Mouse (Mus musculus) inflammation-experienced regulatory T-cells (primary cell): ENCODE measurements around the gene Tppp3. TPM values are rescaled to one million over a fixed set of nuclear protein-coding genes. Genes with fewer than 3 reads are reported as not detected.

Experiments
- polyA plus RNA-seq, 2 experiments: library from polyadenylated mRNA; unstranded; fragments of 100-300 nt; shearing (Covaris generic); gene quantifications; one replicate each; pipeline ENCODE4 v1.2.1; 2017

Gene Tppp3
- polyA plus RNA-seq: under 1 TPM in 1 of 2 experiments, not detected in 1; 0.64 TPM

GRCm38 (mm10) chr8:105471314-105472015 lies at the start of gene Tppp3:
Gene Tppp3 (minus strand): TSS chr8:105471526.

GRCm38 (mm10) chr8:105518436-105519313 lies 47.3 kb upstream of the Tppp3 start, which contains the start of gene Hsd11b2:
Gene Hsd11b2 (plus strand): TSS chr8:105518755.

GRCm38 (mm10) chr8:105496439-105497180 lies 25.3 kb upstream of the Tppp3 start, which contains the start of gene Zdhhc1:
Gene Zdhhc1 (minus strand): TSS chr8:105496902.

Other genes starting within 250 kb of the Tppp3 start
- gene D230025D16Rik, start 246.4 kb downstream of the Tppp3 start, polyA plus RNA-seq: 10 to 100 TPM; 26.1 to 30.7 TPM
- 1 to 10 TPM; 1.7 to 2.5 TPM for gene B3gnt9, start 216.4 kb downstream of the Tppp3 start, polyA plus RNA-seq
- 10 to 100 TPM; 66.5 to 74.3 TPM for gene Tradd, start 206.9 kb downstream of the Tppp3 start, polyA plus RNA-seq
- 10 to 100 TPM; 23.3 to 29.8 TPM for gene Fbxl8, start 206.9 kb downstream of the Tppp3 start, polyA plus RNA-seq
- 1 to 10 TPM in 1 of 2 experiments, under 1 TPM in 1; 0.88 to 1.1 TPM for gene Hsf4, start 201.7 kb downstream of the Tppp3 start, polyA plus RNA-seq
- 1 to 10 TPM in 1 of 2 experiments, not detected in 1; 1.6 TPM for gene Nol3, start 195.4 kb downstream of the Tppp3 start, polyA plus RNA-seq
- 1 to 10 TPM; 1.9 to 4.2 TPM for gene 4931428F04Rik, start 181.7 kb downstream of the Tppp3 start, polyA plus RNA-seq
- 1 to 10 TPM; 2.0 to 2.1 TPM for gene Exoc3l, start 175.4 kb downstream of the Tppp3 start, polyA plus RNA-seq
- 100 to 1,000 TPM; 150 to 169 TPM for gene E2f4, start 173.9 kb downstream of the Tppp3 start, polyA plus RNA-seq
- 10 to 100 TPM in 1 of 2 experiments, 1 to 10 TPM in 1; 7.2 to 14.4 TPM for gene Elmo3, start 165.9 kb downstream of the Tppp3 start, polyA plus RNA-seq
- gene Lrrc29, start 145.2 kb downstream of the Tppp3 start, polyA plus RNA-seq: 1 to 10 TPM; 1.9 to 2.7 TPM
- 100 to 1,000 TPM; 128 to 130 TPM for gene Tmem208, start 145.2 kb downstream of the Tppp3 start, polyA plus RNA-seq
- 1 to 10 TPM; 1.0 to 1.8 TPM for gene Fhod1, start 123.6 kb downstream of the Tppp3 start, polyA plus RNA-seq
- gene Slc9a5, start 122.7 kb downstream of the Tppp3 start, polyA plus RNA-seq: under 1 TPM; 0.28 to 0.60 TPM
- gene Plekhg4, start 98.3 kb downstream of the Tppp3 start, polyA plus RNA-seq: 1 to 10 TPM in 1 of 2 experiments, not detected in 1; 1.1 TPM
- gene Kctd19, start 58.0 kb downstream of the Tppp3 start, polyA plus RNA-seq: 1 to 10 TPM in 1 of 2 experiments, under 1 TPM in 1; 0.65 to 1.3 TPM
- gene Lrrc36, start 58.0 kb downstream of the Tppp3 start, polyA plus RNA-seq: under 1 TPM in 1 of 2 experiments, not detected in 1; 0.53 TPM
- gene Zdhhc1, start 25.4 kb upstream of the Tppp3 start, polyA plus RNA-seq: 1 to 10 TPM; 4.3 to 6.1 TPM
- not detected for gene Hsd11b2, start 47.2 kb upstream of the Tppp3 start, polyA plus RNA-seq
- gene Atp6v0d1, start 94.5 kb upstream of the Tppp3 start, polyA plus RNA-seq: 10 to 100 TPM; 38.3 to 39.1 TPM
- 10 to 100 TPM; 16.6 to 18.0 TPM for gene Ripor1, start 133.7 kb upstream of the Tppp3 start, polyA plus RNA-seq
- gene Ctcf, start 165.0 kb upstream of the Tppp3 start, polyA plus RNA-seq: 100 to 1,000 TPM; 182 to 192 TPM
- 1 to 10 TPM in 1 of 2 experiments, under 1 TPM in 1; 0.44 to 1.4 TPM for gene Agrp, start 165.9 kb upstream of the Tppp3 start, polyA plus RNA-seq
- gene Carmil2, start 214.7 kb upstream of the Tppp3 start, polyA plus RNA-seq: 100 to 1,000 TPM; 122 to 131 TPM
- gene Acd, start 229.6 kb upstream of the Tppp3 start, polyA plus RNA-seq: 10 to 100 TPM; 70.3 to 83.0 TPM
- 10 to 100 TPM in 1 of 2 experiments, 1 to 10 TPM in 1; 7.6 to 16.7 TPM for gene Pard6a, start 229.6 kb upstream of the Tppp3 start, polyA plus RNA-seq
- under 1 TPM in 1 of 2 experiments, not detected in 1; 0.23 TPM for gene 4933405L10Rik, start 236.1 kb upstream of the Tppp3 start, polyA plus RNA-seq
- 1 to 10 TPM; 3.6 to 4.3 TPM for gene Enkd1, start 236.7 kb upstream of the Tppp3 start, polyA plus RNA-seq